Mouse (Mus musculus) heart, postnatal 0 days (tissue): ENCODE results near the gene Klb. TPM values are rescaled to one million over a fixed set of nuclear protein-coding genes. Genes with fewer than 3 reads are reported as not detected.

Source experiments
- ATAC-seq: fragments of 200-750 bp; cut with Nextera tagmentation; 2 replicates; pipeline ENCODE4 v1.8.0; 2017; ENCODE audit warnings: low read depth, moderate number of reproducible peaks, moderate library complexity; ENCODE audit not compliant: insufficient read depth
- DNase-seq: peaks from one replicate; pipeline ENCODE4 v3.0.0-alpha.2; 2016; ENCODE audit warnings: low spot score
- H3K27ac ChIP-seq: fragments of 300-500 bp; sonication (generic); 2 replicates; pipeline ENCODE4 v1.5.1; 2014; ENCODE audit warnings: low read depth, mild to moderate bottlenecking
- H3K27me3 ChIP-seq: fragments of 300-500 bp; sonication (generic); 2 replicates; pipeline ENCODE4 v1.6.1; 2014; ENCODE audit warnings: low read length, mixed read lengths; ENCODE audit not compliant: control insufficient read depth, insufficient read depth
- H3K36me3 ChIP-seq: fragments of 300-500 bp; sonication (generic); replicated peaks from 2 replicates; pipeline ENCODE4 v1.6.1; 2014; ENCODE audit warnings: low read length, mixed read lengths; ENCODE audit not compliant: control insufficient read depth, insufficient read depth
- H3K4me1 ChIP-seq: fragments of 300-500 bp; sonication (generic); 2 replicates; pipeline ENCODE4 v1.6.1; 2014; ENCODE audit warnings: antibody characterized with exemption; ENCODE audit not compliant: control insufficient read depth, insufficient read depth
- H3K4me2 ChIP-seq: fragments of 300-500 bp; sonication (generic); 2 replicates; pipeline ENCODE4 v1.6.1; 2014; ENCODE audit warnings: low read depth, mild to moderate bottlenecking, low read length, moderate library complexity
- H3K4me3 ChIP-seq: fragments of 300-500 bp; sonication (generic); 2 replicates; pipeline ENCODE4 v1.5.1; 2014; ENCODE audit warnings: low read depth, low read length
- H3K9ac ChIP-seq: fragments of 300-500 bp; sonication (generic); replicated peaks from 2 replicates; pipeline ENCODE4 v1.6.1; 2014; ENCODE audit warnings: low read depth, low read length, mixed read lengths
- H3K9me3 ChIP-seq: fragments of 300-500 bp; sonication (generic); replicated peaks from 2 replicates; pipeline ENCODE4 v1.6.1; 2016; ENCODE audit warnings: low read length; ENCODE audit not compliant: control insufficient read depth
- CTCF ChIP-seq: IDR thresholded peaks from 2 replicates; pipeline ENCODE4 v1.5.1; 2016; ENCODE audit warnings: antibody characterized with exemption, control low read depth, low read depth
- EP300 ChIP-seq: IDR thresholded peaks from 2 replicates; pipeline ENCODE4 v1.6.1; 2016; ENCODE audit warnings: antibody characterized with exemption, low read depth
- WGBS: fragments of 180-500 bp; shearing (Covaris S2); extraction: QIAGEN DNeasy Blood & Tissue Kit; methylation state at CpG from one replicate; pipeline ENCODE4 v1.1.7; 2014; 5-methylcytosine and 5-hydroxymethylcytosine counted together
- polyA plus RNA-seq: library from polyadenylated mRNA; unstranded; fragments of >200 nt; fragmentation: Nextera tagmentation; extraction: Ambion mirVana; gene quantifications from 2 replicates; pipeline ENCODE4 v1.2.1, GENCODE M21; 2015
- total RNA-seq: library from RNA; depleted of rRNA; stranded (reverse); fragments of >200 nt; gene quantifications from 2 replicates; pipeline ENCODE4 v1.2.3, GENCODE M21; 2014; ENCODE audit warnings: low replicate concordance

The Klb gene
- total and polyA plus RNA-seq, 2 experiments from 2014 or later = not detected

GRCm38 (mm10) chr5:65419136-65419535, 71.0 kb downstream of the Klb start:
- H3K4me2 ChIP-seq = no peak overlapping the region
- DNase-seq = no peak
- peaks cover 64% of the 10 kb centered on the region for H3K36me3 ChIP-seq
- no peaks in the 10 kb centered on the region for H3K27me3 ChIP-seq
- no peaks in the 10 kb centered on the region for H3K9me3 ChIP-seq
- no peak overlapping the region for H3K4me3 ChIP-seq
- 83% methylated on average over 10 of the region's 10 CpGs for WGBS
- H3K4me1 ChIP-seq = peaks cover 10% of the 10 kb centered on the region
- H3K27ac ChIP-seq = no peak overlapping the region
- TF ChIP-seq EP300 (no peak), CTCF (no peak)
- no peak for ATAC-seq
- no peak overlapping the region for H3K9ac ChIP-seq

- H3K9me3 ChIP-seq = no peaks in the 10 kb centered on the region
- DNase-seq = no peak
- H3K4me1 ChIP-seq = peaks cover 5% of the 10 kb centered on the region; the same call in 1 of the 2 replicates
- no peaks in the 10 kb centered on the region for H3K27me3 ChIP-seq
- no peak overlapping the region for H3K9ac ChIP-seq
- H3K27ac ChIP-seq = no peak overlapping the region
- H3K36me3 ChIP-seq = peaks cover 68% of the 10 kb centered on the region
- H3K4me2 ChIP-seq = no peak overlapping the region
- 73% methylated on average over 6 of the region's 6 CpGs for WGBS
- H3K4me3 ChIP-seq = no peak overlapping the region
- no peak for TF ChIP-seq EP300
- no peak for TF ChIP-seq CTCF
- no peak for ATAC-seq
Observed at GRCm38 (mm10) chr5:65420822-65421221, 72.7 kb downstream of the Klb start.

GRCm38 (mm10) chr5:65422803-65423202, 74.7 kb downstream of the Klb start:
- H3K9ac ChIP-seq = no peak overlapping the region
- ATAC-seq (no peak), DNase-seq (no peak)
- H3K27me3 ChIP-seq = no peaks in the 10 kb centered on the region
- H3K9me3 ChIP-seq = no peaks in the 10 kb centered on the region
- H3K27ac ChIP-seq = no peak overlapping the region
- peaks cover 74% of the 10 kb centered on the region for H3K36me3 ChIP-seq
- H3K4me1 ChIP-seq = no peaks in the 10 kb centered on the region
- no peak overlapping the region for H3K4me2 ChIP-seq
- TF ChIP-seq EP300 = no peak
- TF ChIP-seq CTCF = no peak
- no peak overlapping the region for H3K4me3 ChIP-seq
- WGBS = 92% methylated on average over 8 of the region's 8 CpGs

- no peak for ATAC-seq
- no peak overlapping the region for H3K4me2 ChIP-seq
- no peaks in the 10 kb centered on the region for H3K4me1 ChIP-seq
- 84% methylated on average over 6 of the region's 6 CpGs for WGBS
- no peak overlapping the region for H3K27ac ChIP-seq
- no peaks in the 10 kb centered on the region for H3K9me3 ChIP-seq
- no peaks in the 10 kb centered on the region for H3K27me3 ChIP-seq
- no peak for DNase-seq
- H3K9ac ChIP-seq = no peak overlapping the region
- H3K4me3 ChIP-seq = no peak overlapping the region
- TF ChIP-seq EP300 (no peak), CTCF (no peak)
- H3K36me3 ChIP-seq = peaks cover 63% of the 10 kb centered on the region
Observed at GRCm38 (mm10) chr5:65424215-65424614, 76.1 kb downstream of the Klb start.

- Histone ChIP-seq H3K4me1 (no peaks in the 10 kb centered on the region; the same call in 1 of the 2 replicates), H3K9ac (no peak overlapping the region), H3K4me3 (no peak overlapping the region), H3K27ac (no peak overlapping the region), H3K36me3 (peaks cover 56% of the 10 kb centered on the region), H3K4me2 (no peak overlapping the region), H3K9me3 (no peaks in the 10 kb centered on the region), H3K27me3 (no peaks in the 10 kb centered on the region)
- WGBS = 83% methylated on average over 5 of the region's 5 CpGs
- TF ChIP-seq EP300 (no peak), CTCF (no peak)
- no peak for ATAC-seq
- DNase-seq = no peak
Observed at GRCm38 (mm10) chr5:65425251-65425650, 77.1 kb downstream of the Klb start.

GRCm38 (mm10) chr5:65428321-65428720, 80.2 kb downstream of the Klb start:
- Histone ChIP-seq H3K27me3 (no peaks in the 10 kb centered on the region), H3K36me3 (peaks cover 27% of the 10 kb centered on the region), H3K4me2 (no peak overlapping the region), H3K9me3 (no peaks in the 10 kb centered on the region), H3K4me3 (no peak overlapping the region), H3K9ac (no peak overlapping the region), H3K27ac (no peak overlapping the region), H3K4me1 (no peaks in the 10 kb centered on the region; the same call in 1 of the 2 replicates)
- no peak for TF ChIP-seq EP300
- TF ChIP-seq CTCF = no peak
- ATAC-seq (no peak), DNase-seq (no peak)
- 52% methylated on average over 4 of the region's 4 CpGs for WGBS
